Mouse (Mus musculus): ENCODE measurements at regions not wholly inside any gene's neighbourhood (a gene's known extent, or its start where the extent isn't known, plus 50 kb on each side); places are given as distances from the start of the nearest gene placed in this dataset.

DNA sequence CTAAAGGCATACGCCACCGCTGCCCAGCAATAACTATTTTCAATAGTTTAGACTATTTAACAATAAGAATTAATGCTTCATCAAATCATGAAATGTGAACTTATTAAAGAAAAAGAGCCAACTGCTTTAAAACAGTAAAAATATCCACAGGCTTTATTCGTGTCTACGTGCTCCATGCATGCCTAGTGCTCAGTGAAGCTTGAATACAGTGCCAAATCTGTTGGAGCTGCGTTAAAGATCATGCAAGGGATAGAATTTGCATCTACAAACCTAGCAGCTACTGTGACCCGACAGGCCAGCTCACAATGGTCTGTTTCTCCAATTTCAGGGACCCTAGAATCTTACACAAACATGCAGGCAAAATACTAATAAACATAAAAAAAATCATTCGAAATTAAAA lies 1147.3 kb upstream of the Flrt2 start:
- Histone ChIP-seq H3K9ac (no peak overlapping the region), H3K4me2 (no peak overlapping the region), H3K27me3 (no peaks in the 10 kb centered on the region), H3K27ac (no peak overlapping the region), H3K9me3 (no peaks in the 10 kb centered on the region), H3K36me3 (no peaks in the 10 kb centered on the region), H3K4me1 (no peaks in the 10 kb centered on the region), H3K4me3 (no peak overlapping the region)
- WGBS: 82% methylated on average over 7 of the region's 7 CpGs
- ATAC-seq (ENCODE audit: insufficient number of reproducible peaks, low FRiP score, low TSS enrichment, low read depth): no peak

DNA sequence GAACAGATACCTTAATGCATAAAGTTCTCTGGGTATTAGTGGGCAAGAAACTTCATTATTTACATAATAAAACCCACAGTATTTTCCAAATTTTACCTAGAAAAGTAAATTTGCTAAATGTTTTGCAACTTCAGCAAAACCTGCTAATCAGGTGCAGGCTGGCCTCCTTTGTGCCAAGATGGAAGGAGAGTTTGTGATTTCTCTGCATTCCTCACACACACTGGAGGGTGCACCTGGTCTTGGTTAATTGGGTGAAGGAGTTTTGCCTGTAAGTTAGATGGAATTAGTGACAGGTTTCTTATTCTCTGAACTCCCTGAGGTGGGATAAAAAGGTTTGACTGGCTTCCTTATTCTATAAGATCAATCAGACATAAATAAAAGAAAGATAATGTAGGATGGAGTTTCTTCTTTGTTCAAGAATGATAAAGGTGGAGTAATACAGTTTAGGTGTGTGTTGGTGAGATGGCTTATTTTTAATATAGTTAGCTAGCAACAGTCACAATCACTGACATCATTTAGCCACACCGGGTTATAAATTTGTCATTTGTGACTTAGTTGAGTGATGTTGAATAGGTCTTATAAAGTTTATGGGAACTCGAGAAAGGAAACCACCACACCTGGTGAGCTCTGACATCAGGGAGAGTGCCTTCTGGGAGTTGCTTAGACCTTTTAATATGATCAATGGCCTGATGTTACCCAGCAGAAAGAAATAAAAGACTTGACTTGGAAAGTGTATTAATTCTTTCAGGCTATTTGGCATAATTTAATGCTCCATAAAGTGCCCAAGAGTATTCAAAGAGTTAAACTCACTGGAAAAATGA lies 1131.4 kb upstream of the Flrt2 start:
- H3K9ac ChIP-seq: no peak overlapping the region
- H3K36me3 ChIP-seq: no peaks in the 10 kb centered on the region
- no peak overlapping the region for H3K4me3 ChIP-seq
- no peaks in the 10 kb centered on the region for H3K27me3 ChIP-seq
- 23% methylated on average over 2 of the region's 2 CpGs for WGBS
- no peak for ATAC-seq (ENCODE audit: insufficient number of reproducible peaks, low FRiP score, low TSS enrichment, low read depth)
- H3K9me3 ChIP-seq: no peaks in the 10 kb centered on the region
- no peak overlapping the region for H3K27ac ChIP-seq
- H3K4me2 ChIP-seq: no peak overlapping the region
- H3K4me1 ChIP-seq: no peaks in the 10 kb centered on the region

DNA sequence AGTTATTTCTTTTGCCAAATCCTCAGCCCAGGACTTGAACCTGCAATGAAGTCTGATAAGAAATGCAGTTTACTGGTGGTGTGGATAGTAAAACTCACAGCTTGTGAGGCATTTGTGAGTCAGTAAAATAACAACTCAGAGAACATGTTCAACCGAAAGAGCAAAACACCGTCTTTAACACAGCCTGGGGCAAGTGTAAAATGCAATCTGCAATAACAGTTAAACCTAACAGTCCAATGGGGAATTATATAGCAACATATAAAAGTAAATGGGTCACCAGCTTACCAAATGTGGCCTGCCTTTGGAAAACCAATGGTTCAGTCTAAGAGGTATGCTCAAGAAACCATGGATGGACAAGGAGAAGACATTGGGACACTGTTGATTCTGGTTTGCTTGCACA lies 1117.0 kb upstream of the Flrt2 start:
- ATAC-seq (ENCODE audit: insufficient number of reproducible peaks, low FRiP score, low TSS enrichment, low read depth): no peak
- Histone ChIP-seq H3K4me3 (no peak overlapping the region), H3K4me1 (no peaks in the 10 kb centered on the region), H3K27ac (no peak overlapping the region), H3K9ac (no peak overlapping the region), H3K4me2 (no peak overlapping the region), H3K9me3 (no peaks in the 10 kb centered on the region), H3K27me3 (no peaks in the 10 kb centered on the region), H3K36me3 (no peaks in the 10 kb centered on the region)
- 24% methylated on average over 2 of the region's 2 CpGs for WGBS

DNA sequence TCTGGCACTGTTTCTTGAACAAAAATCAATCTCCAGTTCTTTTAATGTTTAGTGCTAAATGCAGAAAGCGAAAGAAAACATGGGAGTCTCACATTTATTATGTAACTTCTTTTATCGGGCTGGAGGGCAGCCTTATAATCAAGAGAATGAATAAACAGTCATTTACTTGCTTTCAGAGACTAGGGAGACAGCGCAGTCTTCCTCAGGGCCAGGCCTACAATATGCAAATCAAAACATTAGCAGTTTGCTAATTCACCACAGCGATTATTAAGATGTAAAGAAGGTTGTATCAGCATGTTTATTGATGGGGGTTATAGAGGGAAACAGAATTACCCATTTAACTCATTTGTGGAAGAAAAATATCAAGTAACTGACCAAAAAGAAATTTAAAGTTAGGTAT lies 1111.7 kb upstream of the Flrt2 start:
- H3K36me3 ChIP-seq: no peaks in the 10 kb centered on the region
- H3K4me1 ChIP-seq: no peaks in the 10 kb centered on the region
- H3K9me3 ChIP-seq: no peaks in the 10 kb centered on the region
- no peak for ATAC-seq (ENCODE audit: insufficient number of reproducible peaks, low FRiP score, low TSS enrichment, low read depth)
- no peak overlapping the region for H3K9ac ChIP-seq
- WGBS: 47% methylated on average over 4 of the region's 4 CpGs
- no peak overlapping the region for H3K27ac ChIP-seq
- no peak overlapping the region for H3K4me3 ChIP-seq
- H3K27me3 ChIP-seq: no peaks in the 10 kb centered on the region
- no peak overlapping the region for H3K4me2 ChIP-seq

DNA sequence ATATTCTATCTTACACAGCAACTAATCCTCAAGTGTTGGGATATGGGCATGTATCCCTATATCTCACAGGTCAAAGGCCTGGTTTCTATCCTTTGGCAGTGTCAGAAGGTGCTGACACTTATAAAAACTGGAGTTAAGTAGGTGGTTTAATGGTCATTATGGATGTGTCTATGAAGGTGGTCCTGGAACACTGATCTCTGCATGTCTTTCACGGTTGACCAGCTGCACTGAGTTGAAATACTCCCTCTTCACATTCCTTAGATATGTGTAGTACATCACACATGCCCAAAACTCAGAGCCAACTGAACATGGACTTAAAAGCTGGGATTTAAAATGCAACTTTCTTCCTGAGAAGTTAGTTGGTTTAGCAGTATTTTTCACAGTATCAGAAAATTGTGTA lies 1107.7 kb upstream of the Flrt2 start:
- Histone ChIP-seq H3K36me3 (no peaks in the 10 kb centered on the region), H3K9ac (no peak overlapping the region), H3K4me1 (no peaks in the 10 kb centered on the region), H3K4me3 (no peak overlapping the region), H3K9me3 (no peaks in the 10 kb centered on the region), H3K27ac (no peak overlapping the region), H3K4me2 (no peak overlapping the region), H3K27me3 (no peaks in the 10 kb centered on the region)
- no peak for ATAC-seq (ENCODE audit: insufficient number of reproducible peaks, low FRiP score, low TSS enrichment, low read depth)
- 45% methylated on average over 1 of the region's 1 CpGs for WGBS

DNA sequence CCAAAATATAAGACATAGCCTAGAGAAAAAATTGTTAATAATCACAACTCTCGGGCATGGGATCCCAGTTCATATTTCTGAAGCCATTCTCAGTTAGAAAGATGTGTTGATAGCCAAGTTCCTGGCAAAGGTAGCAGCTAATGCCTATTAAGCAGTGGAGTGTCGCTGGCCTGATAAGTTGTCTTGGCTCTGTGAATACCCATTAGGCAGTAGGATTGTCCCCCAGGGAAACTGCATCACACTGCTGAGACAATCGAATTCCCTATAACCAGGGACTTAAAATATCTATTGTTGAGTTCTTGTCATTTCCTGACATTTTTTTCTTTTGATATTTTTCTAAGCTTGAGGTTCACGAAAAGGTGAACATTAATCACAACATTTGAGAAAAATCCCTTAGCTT lies 1105.0 kb upstream of the Flrt2 start:
- no peaks in the 10 kb centered on the region for H3K27me3 ChIP-seq
- no peak overlapping the region for H3K4me3 ChIP-seq
- no peak overlapping the region for H3K9ac ChIP-seq
- H3K27ac ChIP-seq: no peak overlapping the region
- 67% methylated on average over 4 of the region's 4 CpGs for WGBS
- H3K4me2 ChIP-seq: no peak overlapping the region
- no peak for ATAC-seq (ENCODE audit: insufficient number of reproducible peaks, low FRiP score, low TSS enrichment, low read depth)
- no peaks in the 10 kb centered on the region for H3K36me3 ChIP-seq
- no peaks in the 10 kb centered on the region for H3K9me3 ChIP-seq
- no peaks in the 10 kb centered on the region for H3K4me1 ChIP-seq

DNA sequence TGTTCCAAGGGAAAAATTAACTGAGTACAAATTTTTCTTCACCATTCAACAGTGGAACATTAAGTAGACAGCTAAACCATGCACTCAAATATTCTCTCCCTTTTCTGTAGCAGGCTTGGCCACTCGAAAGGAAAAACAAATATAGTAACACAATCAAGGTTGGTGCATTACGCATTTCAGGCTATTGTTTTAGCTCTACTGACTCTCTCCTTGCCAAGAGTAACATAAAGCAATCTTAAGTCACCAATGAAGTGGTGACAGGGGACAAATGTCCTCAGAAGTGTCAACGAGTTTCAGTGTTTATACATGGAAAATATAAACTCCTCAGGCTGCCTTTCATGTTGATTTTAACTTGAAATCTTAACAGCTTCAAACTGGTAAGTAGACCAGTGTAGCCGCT lies 1103.4 kb upstream of the Flrt2 start:
- no peaks in the 10 kb centered on the region for H3K9me3 ChIP-seq
- H3K27me3 ChIP-seq: no peaks in the 10 kb centered on the region
- H3K9ac ChIP-seq: no peak overlapping the region
- no peak for ATAC-seq (ENCODE audit: insufficient number of reproducible peaks, low FRiP score, low TSS enrichment, low read depth)
- 68% methylated on average over 4 of the region's 4 CpGs for WGBS
- H3K27ac ChIP-seq: no peak overlapping the region
- H3K36me3 ChIP-seq: no peaks in the 10 kb centered on the region
- H3K4me2 ChIP-seq: no peak overlapping the region
- no peak overlapping the region for H3K4me3 ChIP-seq
- H3K4me1 ChIP-seq: no peaks in the 10 kb centered on the region

DNA sequence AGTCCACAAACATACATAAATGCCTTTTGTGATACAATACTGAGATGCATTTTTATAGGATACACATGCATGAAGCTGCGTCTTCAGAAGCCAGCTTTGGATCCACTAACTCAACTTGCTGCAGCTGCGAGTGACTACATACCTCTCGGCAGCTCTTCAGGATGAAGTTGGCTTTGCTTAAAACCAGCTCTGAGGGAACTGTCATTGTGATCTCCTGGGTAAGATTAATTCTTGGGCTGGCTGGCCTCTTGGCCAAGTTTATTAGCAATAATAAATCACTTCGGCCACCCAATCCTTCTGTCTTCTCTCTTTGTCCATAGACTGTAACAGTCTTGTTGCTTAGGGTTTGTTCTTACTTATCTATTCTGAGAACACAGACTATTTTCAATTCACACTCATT lies 1103.0 kb upstream of the Flrt2 start:
- Histone ChIP-seq H3K4me3 (no peak overlapping the region), H3K27ac (no peak overlapping the region), H3K9me3 (no peaks in the 10 kb centered on the region), H3K4me1 (no peaks in the 10 kb centered on the region), H3K9ac (no peak overlapping the region), H3K27me3 (no peaks in the 10 kb centered on the region), H3K36me3 (no peaks in the 10 kb centered on the region), H3K4me2 (no peak overlapping the region)
- 73% methylated on average over 4 of the region's 4 CpGs for WGBS
- no peak for ATAC-seq (ENCODE audit: insufficient number of reproducible peaks, low FRiP score, low TSS enrichment, low read depth)

DNA sequence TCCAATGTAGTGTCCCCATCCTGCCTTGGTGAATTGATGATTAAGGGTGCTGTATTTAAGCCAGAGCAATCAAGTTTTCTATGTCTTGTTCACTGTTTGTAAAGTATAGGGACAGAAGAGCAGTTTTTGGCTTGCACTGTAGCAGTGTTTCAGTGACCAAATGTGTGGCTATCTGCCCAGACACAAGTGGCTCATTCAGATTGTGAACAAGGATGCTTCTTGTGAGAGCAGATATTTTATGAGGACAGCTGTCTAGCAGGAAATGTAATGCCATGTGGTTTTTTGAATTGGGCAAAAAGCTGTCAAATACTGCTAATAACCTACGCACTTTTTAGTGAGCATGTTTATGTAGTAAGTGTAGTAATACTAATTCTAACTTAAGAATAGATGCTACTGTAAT lies 1086.5 kb upstream of the Flrt2 start:
- H3K9ac ChIP-seq: no peak overlapping the region
- ATAC-seq (ENCODE audit: insufficient number of reproducible peaks, low FRiP score, low TSS enrichment, low read depth): no peak
- 52% methylated on average over 1 of the region's 1 CpGs for WGBS
- H3K4me1 ChIP-seq: no peaks in the 10 kb centered on the region
- no peaks in the 10 kb centered on the region for H3K27me3 ChIP-seq
- no peaks in the 10 kb centered on the region for H3K9me3 ChIP-seq
- no peak overlapping the region for H3K4me2 ChIP-seq
- H3K4me3 ChIP-seq: no peak overlapping the region
- H3K27ac ChIP-seq: no peak overlapping the region
- H3K36me3 ChIP-seq: no peaks in the 10 kb centered on the region

DNA sequence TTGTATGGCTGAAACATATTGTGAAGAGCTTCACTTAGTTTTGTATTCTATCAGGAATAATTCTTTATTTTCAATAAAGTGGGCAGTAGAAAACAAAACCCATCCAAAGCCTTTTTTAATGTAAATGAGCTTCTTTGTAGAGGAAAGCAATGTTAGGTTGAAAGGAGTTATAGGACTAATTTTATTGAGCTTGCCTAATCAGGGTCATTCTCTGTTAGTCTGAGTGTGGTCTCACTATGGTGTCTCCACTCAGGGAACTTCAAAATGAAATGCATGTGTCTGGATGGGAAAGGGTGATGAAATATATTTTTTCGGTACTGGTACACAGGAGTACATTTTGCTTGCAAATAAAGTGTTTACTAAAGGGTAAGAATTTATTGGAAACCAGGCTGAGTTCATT lies 1055.5 kb upstream of the Flrt2 start:
- no peak for ATAC-seq (ENCODE audit: insufficient number of reproducible peaks, low FRiP score, low TSS enrichment, low read depth)
- no peaks in the 10 kb centered on the region for H3K27me3 ChIP-seq

DNA sequence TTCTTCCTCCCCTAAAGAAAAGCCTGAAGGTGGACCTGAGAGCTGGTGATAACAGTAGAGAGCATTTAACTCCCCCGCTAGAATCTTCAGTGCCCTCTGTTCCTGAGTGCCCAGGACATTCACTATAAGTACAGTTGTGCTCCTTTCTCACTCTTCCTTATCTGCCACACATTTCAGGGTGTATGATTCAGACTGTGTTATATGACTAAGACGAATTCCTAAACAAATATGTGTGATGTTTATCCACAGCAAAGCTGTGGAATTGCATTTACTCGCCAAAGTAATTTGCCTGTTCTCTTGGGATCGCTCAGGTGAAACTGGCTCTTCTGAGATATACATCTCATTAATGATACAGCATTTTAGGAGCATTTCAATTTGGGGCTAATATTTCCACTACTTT lies 1051.9 kb upstream of the Flrt2 start:
- no peak for ATAC-seq (ENCODE audit: insufficient number of reproducible peaks, low FRiP score, low TSS enrichment, low read depth)
- no peak overlapping the region for H3K9ac ChIP-seq
- no peaks in the 10 kb centered on the region for H3K27me3 ChIP-seq
- no peaks in the 10 kb centered on the region for H3K4me1 ChIP-seq
- no peaks in the 10 kb centered on the region for H3K36me3 ChIP-seq
- H3K9me3 ChIP-seq: no peaks in the 10 kb centered on the region
- 78% methylated on average over 4 of the region's 4 CpGs for WGBS
- H3K4me3 ChIP-seq: no peak overlapping the region
- no peak overlapping the region for H3K27ac ChIP-seq
- H3K4me2 ChIP-seq: no peak overlapping the region

More for the DNA sequence above, 1055.5 kb upstream of the Flrt2 start:
- H3K36me3 ChIP-seq: no peaks in the 10 kb centered on the region
- H3K4me2 ChIP-seq: no peak overlapping the region
- no peak overlapping the region for H3K9ac ChIP-seq
- no peaks in the 10 kb centered on the region for H3K4me1 ChIP-seq
- no peaks in the 10 kb centered on the region for H3K9me3 ChIP-seq
- H3K4me3 ChIP-seq: no peak overlapping the region
- no peak overlapping the region for H3K27ac ChIP-seq
- WGBS: 56% methylated on average over 1 of the region's 1 CpGs

DNA sequence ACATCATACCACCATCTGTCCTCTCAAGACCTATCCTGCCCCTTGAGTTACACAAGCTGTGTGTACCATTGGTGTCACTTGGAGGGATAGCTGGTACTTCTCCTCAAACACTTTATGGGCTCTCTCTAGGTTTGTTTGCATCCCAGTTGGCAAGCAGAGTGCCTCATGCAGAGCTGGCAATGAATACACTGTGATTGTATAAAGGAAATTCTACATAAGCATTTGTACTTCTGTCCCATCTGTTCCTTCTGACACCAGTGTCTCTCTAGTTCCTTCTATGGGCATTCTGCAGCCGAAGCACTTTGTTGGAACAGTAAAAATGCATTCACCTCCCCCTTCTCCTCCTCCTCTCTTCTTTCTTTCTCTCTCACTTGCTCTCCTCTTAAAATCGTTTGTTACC lies 1046.7 kb upstream of the Flrt2 start:
- no peaks in the 10 kb centered on the region for H3K4me1 ChIP-seq
- H3K36me3 ChIP-seq: no peaks in the 10 kb centered on the region
- no peak overlapping the region for H3K4me2 ChIP-seq
- H3K27me3 ChIP-seq: no peaks in the 10 kb centered on the region
- no peak overlapping the region for H3K9ac ChIP-seq
- H3K9me3 ChIP-seq: no peaks in the 10 kb centered on the region
- no peak for ATAC-seq (ENCODE audit: insufficient number of reproducible peaks, low FRiP score, low TSS enrichment, low read depth)
- H3K27ac ChIP-seq: no peak overlapping the region
- 74% methylated on average over 2 of the region's 2 CpGs for WGBS
- no peak overlapping the region for H3K4me3 ChIP-seq

DNA sequence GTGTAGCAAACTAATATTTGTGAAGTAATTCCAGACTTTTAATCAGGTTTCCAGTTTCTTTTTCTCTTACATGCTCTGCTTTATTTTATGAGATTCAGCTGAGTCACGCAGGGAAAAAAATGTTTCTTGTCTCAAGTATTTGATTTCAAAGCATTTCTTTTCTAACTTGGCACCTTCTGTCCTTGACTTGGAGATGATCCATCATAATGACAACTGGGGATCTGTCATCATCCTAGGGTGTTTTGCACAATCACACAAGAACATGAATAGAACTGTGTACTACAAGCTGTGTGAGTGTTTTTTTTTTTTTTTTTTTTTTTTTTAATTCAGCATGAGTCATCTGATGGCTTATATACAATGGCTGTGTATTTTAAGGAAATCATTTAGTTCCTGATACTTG lies 1022.0 kb upstream of the Flrt2 start:
- Histone ChIP-seq H3K4me1 (no peaks in the 10 kb centered on the region), H3K4me2 (no peak overlapping the region), H3K9me3 (no peaks in the 10 kb centered on the region), H3K27me3 (no peaks in the 10 kb centered on the region), H3K27ac (no peak overlapping the region), H3K36me3 (no peaks in the 10 kb centered on the region), H3K4me3 (no peak overlapping the region), H3K9ac (no peak overlapping the region)
- 54% methylated on average over 1 of the region's 1 CpGs for WGBS
- ATAC-seq (ENCODE audit: insufficient number of reproducible peaks, low FRiP score, low TSS enrichment, low read depth): no peak

Measured in limb, embryonic 15.5 days (tissue).